Comparison of ENCODE assay signal across 8 mouse cellular contexts in the genomic region with DNA sequence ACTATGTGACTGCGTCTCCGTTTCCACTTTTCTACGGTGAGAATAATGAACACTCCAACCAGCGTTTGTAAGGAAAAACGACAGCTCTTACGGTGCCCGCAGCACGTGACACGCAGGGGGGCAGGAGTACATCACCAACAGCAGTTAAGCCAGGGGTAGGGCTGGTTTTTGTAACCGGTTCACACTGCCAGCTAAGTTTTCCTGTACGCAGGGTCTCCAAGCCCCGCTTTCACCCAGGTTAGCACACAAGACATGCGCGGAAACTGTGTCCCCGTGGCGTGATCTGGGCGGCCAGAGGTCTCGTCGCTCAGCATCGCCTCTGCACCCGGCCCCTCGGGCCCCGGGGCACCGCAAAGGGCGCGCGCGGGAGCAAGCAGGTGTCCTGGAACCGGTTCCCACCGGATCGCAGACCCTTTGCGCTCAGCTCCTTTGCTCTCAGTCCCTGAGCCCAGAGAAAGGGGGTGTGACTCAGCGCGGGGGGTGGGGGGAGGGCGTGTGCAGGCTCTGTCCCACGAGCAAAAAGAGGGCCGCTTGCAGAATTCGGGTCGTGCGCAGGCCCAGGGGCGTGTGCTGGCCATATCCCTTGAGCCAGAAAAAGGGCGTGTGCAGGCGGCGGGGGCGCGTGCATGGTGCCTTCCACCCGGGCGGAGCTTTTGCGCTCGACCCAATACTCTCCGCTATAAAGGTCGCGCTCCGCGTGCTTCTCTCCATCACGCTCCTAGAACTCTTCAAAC. TPM values are rescaled to one million over a fixed set of nuclear protein-coding genes. Genes with fewer than 3 reads are reported as not detected.
DNase-seq lines count a peak whose midpoint lies in the region; ATAC-seq and TF ChIP-seq lines count a peak whose summit lies in the region.

A gene (plus strand): TSS at position 590 of the 734 bp plus-strand sequence.

- H3K36me3 ChIP-seq in CH12.LX (replicated peaks in 1 of 2; ENCODE audit: control insufficient read depth in 1 of 2, insufficient read depth in 1 of 2, low read length in 1 of 2) = no peaks in the 10 kb centered on the region
- H3K36me3 ChIP-seq in heart, embryonic 12.5 days = no peaks in the 10 kb centered on the region
- no peaks in the 10 kb centered on the region for H3K36me3 ChIP-seq in kidney, embryonic 16.5 days (ENCODE audit: insufficient read depth, low read length)
- H3K36me3 ChIP-seq in liver, embryonic 13.5 days = no peaks in the 10 kb centered on the region

- peak; percentile 99; the same call in 1 of the 2 replicates for TF ChIP-seq POLR2A in CH12.LX (IDR thresholded peaks at IDR 0.05; ENCODE audit: low read depth, low read length)
- TF ChIP-seq POLR2A in bone marrow, adult 2 months (IDR thresholded peaks at IDR 0.05; ENCODE audit: borderline replicate concordance, control insufficient read depth, low read depth, low read length) = no peak

- peak; percentile 85 for ATAC-seq in erythroblast, adult 5-6 weeks (replicated peaks; ENCODE audit: low FRiP score, poor library complexity, severe bottlenecking)
- ATAC-seq in heart, embryonic 12.5 days (ENCODE audit: insufficient number of reproducible peaks, low FRiP score) = peak; percentile 90
- peak; percentile 81 for ATAC-seq in kidney, embryonic 16.5 days (ENCODE audit: low FRiP score, low TSS enrichment)
- ATAC-seq in liver, embryonic 13.5 days (ENCODE audit: low read depth) = peak; percentile 89

- peak within 1 kb of the TSS; percentile 33 to 83 (median 58) for H3K4me3 ChIP-seq in CH12.LX (replicated peaks in 1 of 3; ENCODE audit: low read depth in 2 of 3, low read length in 2 of 3, poor library complexity in 1 of 3)
- peak within 1 kb of the TSS; percentile 31 for H3K4me3 ChIP-seq in bone marrow, adult 2 months (replicated peaks; ENCODE audit: control insufficient read depth, low read depth, low read length)
- peak within 1 kb of the TSS; percentile 61 for H3K4me3 ChIP-seq in heart, embryonic 12.5 days
- H3K4me3 ChIP-seq in kidney, embryonic 16.5 days (ENCODE audit: low read length) = peak within 1 kb of the TSS; percentile 51
- H3K4me3 ChIP-seq in liver, embryonic 13.5 days (replicated peaks) = peak within 1 kb of the TSS; percentile 88

- H3K4me2 ChIP-seq in CH12.LX (ENCODE audit: insufficient read depth, low read depth, poor library complexity, severe bottlenecking) = peak within 1 kb of the TSS; percentile 64
- H3K4me2 ChIP-seq in heart, embryonic 12.5 days = peak within 1 kb of the TSS; percentile 88
- H3K4me2 ChIP-seq in kidney, embryonic 16.5 days (replicated peaks; ENCODE audit: low read depth, low read length) = peak within 1 kb of the TSS; percentile 67
- H3K4me2 ChIP-seq in liver, embryonic 13.5 days = peak within 1 kb of the TSS; percentile 93

- no peak for TF ChIP-seq CTCF in CH12.LX (conservative IDR thresholded peaks at IDR 0.05 in 1 of 2, IDR thresholded peaks at IDR 0.05 in 1 of 2; ENCODE audit: low read depth in 2 of 2, low read length in 2 of 2)
- TF ChIP-seq CTCF in bone marrow, adult 2 months (IDR thresholded peaks at IDR 0.05; ENCODE audit: control insufficient read depth, insufficient read depth, low read length) = no peak

- no peaks in the 10 kb centered on the region; the same call in 1 of the 2 replicates for H3K79me2 ChIP-seq in CH12.LX (replicated peaks; ENCODE audit: control insufficient read depth, extremely low read depth, insufficient read depth, poor library complexity, severe bottlenecking)

- DNase-seq in CH12.LX (ENCODE audit: extremely low read depth) = peak; percentile 74
- DNase-seq in liver, embryonic 13.5 days = peak; percentile 95
- peak; percentile 62 for DNase-seq in neural tube, embryonic 10.5 days (ENCODE audit: extremely low spot score, low spot score)
- DNase-seq in urinary bladder, adult 18-20 months (ENCODE audit: low spot score in 2 of 2) = peak; percentile 69 to 83

- in situ Hi-C loops in CH12.LX (cut with MboI; ENCODE audit: low pct_ligation_motif_present, low pct_unique_long_range_greater_than_20kb, low sequenced_read_pairs) = no loop called here

- H3K9me3 ChIP-seq in CH12.LX (replicated peaks; ENCODE audit: low read length) = peaks cover 2% of the 10 kb centered on the region
- H3K9me3 ChIP-seq in heart, embryonic 12.5 days (replicated peaks) = no peaks in the 10 kb centered on the region
- no peaks in the 10 kb centered on the region for H3K9me3 ChIP-seq in kidney, embryonic 16.5 days (ENCODE audit: low read length)
- H3K9me3 ChIP-seq in liver, embryonic 13.5 days (replicated peaks) = no peaks in the 10 kb centered on the region

- H3K27me3 ChIP-seq in CH12.LX (replicated peaks) = peaks cover 75% of the 10 kb centered on the region
- H3K27me3 ChIP-seq in heart, embryonic 12.5 days (replicated peaks) = peaks cover 84% of the 10 kb centered on the region
- peaks cover 53% of the 10 kb centered on the region for H3K27me3 ChIP-seq in kidney, embryonic 16.5 days (ENCODE audit: insufficient read depth, low read length)
- peaks cover 11% of the 10 kb centered on the region for H3K27me3 ChIP-seq in liver, embryonic 13.5 days

- peaks cover 9 to 18% of the 10 kb centered on the region in 2 experiments for H3K4me1 ChIP-seq in CH12.LX (ENCODE audit: control insufficient read depth in 1 of 2, insufficient read depth in 2 of 2)
- H3K4me1 ChIP-seq in bone marrow, adult 2 months (ENCODE audit: control insufficient read depth, insufficient read depth, low read length) = no peaks in the 10 kb centered on the region; the same call in 1 of the 2 replicates
- peaks cover 14% of the 10 kb centered on the region for H3K4me1 ChIP-seq in heart, embryonic 12.5 days (replicated peaks)
- peaks cover 12% of the 10 kb centered on the region; the same call in 1 of the 2 replicates for H3K4me1 ChIP-seq in kidney, embryonic 16.5 days (ENCODE audit: insufficient read depth, low read length)
- H3K4me1 ChIP-seq in liver, embryonic 13.5 days (replicated peaks) = peaks cover 69% of the 10 kb centered on the region

- under 1% methylated on average over 56 of the region's 56 CpGs for WGBS in bone marrow, adult 2 months
- WGBS in heart, embryonic 12.5 days = under 1% methylated on average over 56 of the region's 56 CpGs
- WGBS in kidney, embryonic 16.5 days = under 1% methylated on average over 56 of the region's 56 CpGs
- under 1% methylated on average over 56 of the region's 56 CpGs for WGBS in liver, embryonic 13.5 days (ENCODE audit: insufficient replicate concordance)

- H3K27ac ChIP-seq in CH12.LX (ENCODE audit: insufficient read depth, low read depth) = peak within 1 kb of the TSS; percentile 71
- no peak within 1 kb of the TSS for H3K27ac ChIP-seq in bone marrow, adult 2 months (ENCODE audit: control insufficient read depth, insufficient read depth, low read depth, low read length, poor library complexity)
- 0 out of 2 replicates have a peak within 1 kb of the TSS, but pooled peaks have one; percentile 1 for H3K27ac ChIP-seq in heart, embryonic 12.5 days (ENCODE audit: poor library complexity, severe bottlenecking)
- peak within 1 kb of the TSS; percentile 39; the same call in 1 of the 2 replicates for H3K27ac ChIP-seq in kidney, embryonic 16.5 days (ENCODE audit: low read length)
- H3K27ac ChIP-seq in liver, embryonic 13.5 days = peak within 1 kb of the TSS; percentile 99

- no peak for TF ChIP-seq RAD21 in CH12.LX (IDR thresholded peaks at IDR 0.05; ENCODE audit: low read depth, low read length)

- TF ChIP-seq EP300 in CH12.LX (IDR thresholded peaks at IDR 0.05; ENCODE audit: low read length) = no peak

- dilution Hi-C loops in CH12.LX (cut with MboI; ENCODE audit: extremely low pct_ligation_motif_present, extremely low pct_unique_long_range_greater_than_20kb, low sequenced_read_pairs) = no loop called here

- peak within 1 kb of the TSS; percentile 81 for H3K9ac ChIP-seq in CH12.LX (ENCODE audit: insufficient read depth, low read depth)
- H3K9ac ChIP-seq in heart, embryonic 12.5 days = peak within 1 kb of the TSS; percentile 67
- peak within 1 kb of the TSS; percentile 49 for H3K9ac ChIP-seq in kidney, embryonic 16.5 days (replicated peaks; ENCODE audit: low read length)
- peak within 1 kb of the TSS; percentile 97 for H3K9ac ChIP-seq in liver, embryonic 13.5 days

TF ChIP-seq in CH12.LX, 34 proteins besides CTCF, POLR2A, EP300 and RAD21 (continues in another document):
- peak; percentile 61 for TF ChIP-seq TCF12 (IDR thresholded peaks at IDR 0.05; ENCODE audit: low read depth, low read length)
- peak; percentile 68 for TF ChIP-seq USF1 (IDR thresholded peaks at IDR 0.05; ENCODE audit: low read depth, low read length)
- peak; percentile 28; the same call in 1 of the 2 replicates for TF ChIP-seq USF2 (conservative IDR thresholded peaks at IDR 0.05; ENCODE audit: low read depth, low read length)
- TF ChIP-seq CHD1 (IDR thresholded peaks at IDR 0.05; ENCODE audit: low read depth, low read length) = 0 out of 2 replicates have a peak, but pooled peaks have one; percentile 9
- peak; percentile 83 for TF ChIP-seq NRF1 (IDR thresholded peaks at IDR 0.05; ENCODE audit: low read depth, low read length)
- peak; percentile 66 for TF ChIP-seq SIN3A (IDR thresholded peaks at IDR 0.05; ENCODE audit: low read length)
- peak; percentile 30; the same call in 1 of the 2 replicates for TF ChIP-seq ELF1 (IDR thresholded peaks at IDR 0.05; ENCODE audit: low read depth, low read length)
- peak; percentile 90 for TF ChIP-seq MXI1 (IDR thresholded peaks at IDR 0.05; ENCODE audit: low read depth, low read length)
- TF ChIP-seq CHD2 (IDR thresholded peaks at IDR 0.05; ENCODE audit: low read length) = peak; percentile 42; the same call in 1 of the 2 replicates
- no peak for TF ChIP-seq KAT2A (IDR thresholded peaks at IDR 0.05; ENCODE audit: insufficient replicate concordance, low read length)
- no peak for TF ChIP-seq PAX5 (IDR thresholded peaks at IDR 0.05; ENCODE audit: low read length)
- peak; percentile 81 for TF ChIP-seq BHLHE40 (IDR thresholded peaks at IDR 0.05; ENCODE audit: low read depth, low read length)
- peak; percentile 60 for TF ChIP-seq MAX (IDR thresholded peaks at IDR 0.05; ENCODE audit: low read length)
- peak; percentile 82 for TF ChIP-seq MYC (IDR thresholded peaks at IDR 0.05; ENCODE audit: low read depth, low read length)
- peak; percentile 78; the same call in 1 of the 2 replicates for TF ChIP-seq MAZ (IDR thresholded peaks at IDR 0.05; ENCODE audit: low read depth, low read length)

RNA-seq across cellular contexts. Expression of the gene that starts here (rescaled TPM):
- total RNA-seq in CH12.LX (2012; rRNA removed) = 109 and 212 TPM in 2 replicates
- 4.1 and 4.3 TPM in 2 replicates for total RNA-seq in CH12.LX (2014; rRNA removed)
- 49.4 and 54.4 TPM in 2 replicates for polyA plus RNA-seq in CH12.LX (2012; ENCODE audit: insufficient read length, low read depth)
- polyA plus RNA-seq in bone marrow, adult 2 months (2011; ENCODE audit: insufficient read depth, insufficient read length, low replicate concordance, missing spikeins) = 102 and 809 TPM in 2 replicates
- total RNA-seq in erythroblast, adult 5-6 weeks (2015; ENCODE audit: low replicate concordance) = 17.7 and 46.2 TPM in 2 replicates
- total RNA-seq in erythroblast, adult 5-6 weeks (2017; ENCODE audit: low replicate concordance) = 11.3 and 34.4 TPM in 2 replicates
- 23.6 and 39.2 TPM in 2 replicates for polyA plus RNA-seq in heart, embryonic 12.5 days (2016; fragmentation: Nextera tagmentation; extraction: Ambion mirVana)
- 143 and 167 TPM in 2 replicates for polyA plus RNA-seq in kidney, embryonic 16.5 days (2015; fragmentation: Nextera tagmentation; extraction: Ambion mirVana)
- polyA plus RNA-seq in liver, embryonic 13.5 days (2015; fragmentation: Nextera tagmentation; extraction: Ambion mirVana) = 1,104 and 1,162 TPM in 2 replicates

Comparison
In these comparisons a context has a peak if more than half of its experiments do, and no peak if none do; other contexts are left out.
1. H3K4me3 ChIP-seq: peak in every context shown above with its lines; median percentile 88 in liver, embryonic 13.5 days; 61 in heart, embryonic 12.5 days; 58 in CH12.LX; 51 in kidney, embryonic 16.5 days; 31 in bone marrow, adult 2 months.